In genomic region chr10:81014393-81015384, GRCm38 (mm10) we compare ENCODE assay signal across 8 mouse cellular contexts. TPM values are rescaled to one million over a fixed set of nuclear protein-coding genes. Genes with fewer than 3 reads are reported as not detected.
DNase-seq lines count a peak whose midpoint lies in the region; ATAC-seq and TF ChIP-seq lines count a peak whose summit lies in the region.

TSS of gene Gng7 (minus strand) at chr10:81014945.

- H3K4me1 ChIP-seq in heart, embryonic 12.5 days (replicated peaks): peaks cover 7% of the 10 kb centered on the region; the same call in 1 of the 2 replicates
- no peaks in the 10 kb centered on the region; the same call in 1 of the 2 replicates for H3K4me1 ChIP-seq in kidney, postnatal 0 days (replicated peaks; ENCODE audit: insufficient read depth, low read length)
- 0 out of 2 replicates have a peak, but pooled peaks cover 4% of the 10 kb centered on the region for H3K4me1 ChIP-seq in liver, embryonic 11.5 days (replicated peaks; ENCODE audit: control insufficient read depth, insufficient read depth, low read length)
- no peaks in the 10 kb centered on the region for H3K4me1 ChIP-seq in stomach, embryonic 14.5 days (ENCODE audit: control insufficient read depth, insufficient read depth, low read length)

- H3K4me2 ChIP-seq in heart, embryonic 12.5 days: peak within 1 kb of the TSS; percentile 57
- peak within 1 kb of the TSS; percentile 59 for H3K4me2 ChIP-seq in kidney, postnatal 0 days (ENCODE audit: low read length)
- H3K4me2 ChIP-seq in liver, embryonic 11.5 days: peak within 1 kb of the TSS; percentile 60
- H3K4me2 ChIP-seq in stomach, embryonic 14.5 days (replicated peaks; ENCODE audit: low read depth, low read length): peak within 1 kb of the TSS; percentile 45

- WGBS in heart, embryonic 12.5 days: 11% methylated on average over 31 of the region's 31 CpGs
- 8% methylated on average over 31 of the region's 31 CpGs for WGBS in kidney, postnatal 0 days
- 10% methylated on average over 31 of the region's 31 CpGs for WGBS in liver, embryonic 11.5 days
- WGBS in stomach, embryonic 14.5 days: 10% methylated on average over 31 of the region's 31 CpGs

- H3K9me3 ChIP-seq in heart, embryonic 12.5 days (replicated peaks): no peaks in the 10 kb centered on the region
- no peaks in the 10 kb centered on the region for H3K9me3 ChIP-seq in kidney, postnatal 0 days (replicated peaks; ENCODE audit: low read length)
- H3K9me3 ChIP-seq in liver, embryonic 11.5 days (ENCODE audit: control insufficient read depth, low read length): no peaks in the 10 kb centered on the region
- no peaks in the 10 kb centered on the region for H3K9me3 ChIP-seq in stomach, embryonic 14.5 days (ENCODE audit: control insufficient read depth, low read depth, low read length)

- TF ChIP-seq CTCF in kidney, postnatal 0 days (IDR thresholded peaks at IDR 0.05; ENCODE audit: low read depth): no peak

- ATAC-seq in erythroid progenitor cell, adult 5-6 weeks (replicated peaks; ENCODE audit: low FRiP score, poor library complexity, severe bottlenecking): peak; percentile 72
- peak; percentile 90 for ATAC-seq in heart, embryonic 12.5 days (ENCODE audit: insufficient number of reproducible peaks, low FRiP score)
- peak; percentile 99 for ATAC-seq in kidney, postnatal 0 days (replicated peaks; ENCODE audit: low FRiP score, low read depth)
- peak; percentile 99 for ATAC-seq in liver, embryonic 11.5 days (replicated peaks; ENCODE audit: low FRiP score)
- ATAC-seq in stomach, embryonic 14.5 days (ENCODE audit: insufficient number of reproducible peaks, insufficient read depth, low FRiP score, low read depth): peak; percentile 98

- peak within 1 kb of the TSS; percentile 26 for H3K4me3 ChIP-seq in heart, embryonic 12.5 days
- peak within 1 kb of the TSS; percentile 32 for H3K4me3 ChIP-seq in kidney, postnatal 0 days (replicated peaks; ENCODE audit: low read depth, low read length)
- peak within 1 kb of the TSS; percentile 25 for H3K4me3 ChIP-seq in liver, embryonic 11.5 days (ENCODE audit: low read depth, low read length)
- peak within 1 kb of the TSS; percentile 24 for H3K4me3 ChIP-seq in stomach, embryonic 14.5 days (ENCODE audit: low read depth, low read length)

- no peak within 1 kb of the TSS for H3K9ac ChIP-seq in heart, embryonic 12.5 days
- peak within 1 kb of the TSS; percentile 48 for H3K9ac ChIP-seq in kidney, postnatal 0 days (ENCODE audit: low read depth, low read length)
- H3K9ac ChIP-seq in liver, embryonic 11.5 days (ENCODE audit: low read depth, low read length): peak within 1 kb of the TSS; percentile 43
- H3K9ac ChIP-seq in stomach, embryonic 14.5 days (replicated peaks; ENCODE audit: low read depth, low read length): no peak within 1 kb of the TSS; the same call in 1 of the 2 replicates

- peaks cover 16% of the 10 kb centered on the region for H3K27me3 ChIP-seq in heart, embryonic 12.5 days (replicated peaks)
- H3K27me3 ChIP-seq in kidney, postnatal 0 days (ENCODE audit: insufficient read depth, low read length): no peaks in the 10 kb centered on the region
- 0 out of 2 replicates have a peak, but pooled peaks cover 4% of the 10 kb centered on the region for H3K27me3 ChIP-seq in liver, embryonic 11.5 days (replicated peaks; ENCODE audit: control insufficient read depth, insufficient read depth, low read length)
- no peaks in the 10 kb centered on the region for H3K27me3 ChIP-seq in stomach, embryonic 14.5 days (ENCODE audit: control insufficient read depth, insufficient read depth, low read length)

- peak; percentile 90 for DNase-seq in CD4-positive helper T cell, adult 2 months (ENCODE audit: low read depth, low spot score)
- peak; percentile 92 for DNase-seq in brain, embryonic 18.5 days (ENCODE audit: low read depth, low spot score)
- peak; percentile 99 for DNase-seq in kidney, postnatal 0 days (ENCODE audit: low spot score)
- DNase-seq in liver, embryonic 11.5 days (ENCODE audit: low spot score): peak; percentile 95
- peak; percentile 90 for DNase-seq in naive thymus-derived CD4-positive, alpha-beta T cell, adult 2 months (ENCODE audit: low read depth)

- no peak within 1 kb of the TSS for H3K27ac ChIP-seq in heart, embryonic 12.5 days (ENCODE audit: poor library complexity, severe bottlenecking)
- no peak within 1 kb of the TSS for H3K27ac ChIP-seq in kidney, postnatal 0 days
- no peak within 1 kb of the TSS for H3K27ac ChIP-seq in liver, embryonic 11.5 days (ENCODE audit: low read depth, low read length)
- no peak within 1 kb of the TSS for H3K27ac ChIP-seq in stomach, embryonic 14.5 days (ENCODE audit: low read length)

- no peaks in the 10 kb centered on the region for H3K36me3 ChIP-seq in heart, embryonic 12.5 days
- H3K36me3 ChIP-seq in kidney, postnatal 0 days (ENCODE audit: insufficient read depth, low read length): no peaks in the 10 kb centered on the region
- no peaks in the 10 kb centered on the region for H3K36me3 ChIP-seq in liver, embryonic 11.5 days (ENCODE audit: control insufficient read depth, insufficient read depth, low read length)
- no peaks in the 10 kb centered on the region for H3K36me3 ChIP-seq in stomach, embryonic 14.5 days (ENCODE audit: control insufficient read depth, insufficient read depth, low read length)

RNA-seq across cellular contexts. Expression of gene Gng7, which starts in this region (rescaled TPM):
- not detected in 2 replicates for total RNA-seq in erythroid progenitor cell, adult 5-6 weeks (2015; ENCODE audit: low replicate concordance)
- total RNA-seq in erythroid progenitor cell, adult 5-6 weeks (2017; ENCODE audit: low replicate concordance): 0.38 and 0.90 TPM in 2 replicates
- 1.5 and 1.7 TPM in 2 replicates for polyA plus RNA-seq in heart, embryonic 12.5 days (2016; fragmentation: Nextera tagmentation; extraction: Ambion mirVana)
- 3.4 TPM in 2 replicates for polyA plus RNA-seq in kidney, postnatal 0 days (2015; fragmentation: Nextera tagmentation; extraction: Ambion mirVana)
- polyA plus RNA-seq in liver, embryonic 11.5 days (2014; fragmentation: Nextera tagmentation; extraction: Ambion mirVana): 1.8 and 2.1 TPM in 2 replicates
- 4.7 and 5.9 TPM in 2 replicates for polyA plus RNA-seq in stomach, embryonic 14.5 days (2014; fragmentation: Nextera tagmentation; extraction: Ambion mirVana)

Comparison
In these comparisons a context has a peak if more than half of its experiments do, and no peak if none do; other contexts are left out.
1. Peak in ATAC-seq in erythroid progenitor cell, adult 5-6 weeks; RNA of the gene not detected or under 1 TPM.
2. H3K9ac ChIP-seq: peak in kidney, postnatal 0 days (single experiment) and liver, embryonic 11.5 days (single experiment); none in heart, embryonic 12.5 days (single experiment) and stomach, embryonic 14.5 days (single experiment).
3. Peak in every context shown above with its lines, with median percentiles within 50 percentile points of each other: DNase-seq, ATAC-seq, H3K4me2 ChIP-seq and H3K4me3 ChIP-seq.